In genomic region chr4:57730047-57730446, GRCm38 (mm10) we compare ENCODE assay signal across 11 mouse cellular contexts.
"Had no signal": no experiment of that assay in that cellular context is flagged by ENCODE, and none has a peak within 500 bp of the region (broad histone marks: within the 10 kb centered on the region; RNA-seq: fewer than 3 reads in every experiment).

No protein-coding gene starts in this region.

- H3K36me3 ChIP-seq: kidney, embryonic 15.5 days; limb, embryonic 10.5 days; liver, embryonic 12.5 days; liver, embryonic 15.5 days; midbrain, embryonic 10.5 days; midbrain, embryonic 13.5 days had no signal

- DNase-seq: kidney, adult 11 months; kidney, postnatal 10 days; liver had no signal

- H3K9ac ChIP-seq: kidney, embryonic 15.5 days; limb, embryonic 13.5 days; liver, embryonic 12.5 days; liver, embryonic 15.5 days; midbrain, embryonic 13.5 days had no signal

- H3K4me2 ChIP-seq: kidney, embryonic 15.5 days; limb, embryonic 13.5 days; liver, embryonic 12.5 days; liver, embryonic 15.5 days; midbrain, embryonic 13.5 days had no signal

- H3K4me1 ChIP-seq: kidney, embryonic 15.5 days; limb, embryonic 13.5 days; liver, embryonic 12.5 days; liver, embryonic 15.5 days; midbrain, embryonic 10.5 days; midbrain, embryonic 13.5 days had no signal

- H3K4me3 ChIP-seq: kidney, embryonic 15.5 days; limb, embryonic 10.5 days; limb, embryonic 13.5 days; liver, embryonic 12.5 days; liver, embryonic 15.5 days; megakaryocyte, embryonic 14.5 days; midbrain, embryonic 10.5 days; midbrain, embryonic 13.5 days had no signal

- H3K27me3 ChIP-seq: kidney, embryonic 15.5 days; limb, embryonic 13.5 days; liver, embryonic 12.5 days; liver, embryonic 15.5 days; midbrain, embryonic 13.5 days had no signal

- H3K9me3 ChIP-seq: kidney, embryonic 15.5 days; limb, embryonic 13.5 days; liver, embryonic 12.5 days; liver, embryonic 15.5 days; megakaryocyte, embryonic 14.5 days; midbrain, embryonic 10.5 days; midbrain, embryonic 13.5 days had no signal

- ATAC-seq: liver, embryonic 12.5 days; midbrain, embryonic 13.5 days had no signal

- H3K27ac ChIP-seq: kidney, embryonic 15.5 days; limb, embryonic 13.5 days; liver, embryonic 12.5 days; liver, embryonic 15.5 days; midbrain, embryonic 10.5 days; midbrain, embryonic 13.5 days had no signal
